Mouse (Mus musculus): ENCODE results near the gene Tle3. TPM values are rescaled to one million over a fixed set of nuclear protein-coding genes. Genes with fewer than 3 reads are reported as not detected.

Gene Tle3
- total RNA-seq, 1 experiment, result 57.0 TPM

DNA sequence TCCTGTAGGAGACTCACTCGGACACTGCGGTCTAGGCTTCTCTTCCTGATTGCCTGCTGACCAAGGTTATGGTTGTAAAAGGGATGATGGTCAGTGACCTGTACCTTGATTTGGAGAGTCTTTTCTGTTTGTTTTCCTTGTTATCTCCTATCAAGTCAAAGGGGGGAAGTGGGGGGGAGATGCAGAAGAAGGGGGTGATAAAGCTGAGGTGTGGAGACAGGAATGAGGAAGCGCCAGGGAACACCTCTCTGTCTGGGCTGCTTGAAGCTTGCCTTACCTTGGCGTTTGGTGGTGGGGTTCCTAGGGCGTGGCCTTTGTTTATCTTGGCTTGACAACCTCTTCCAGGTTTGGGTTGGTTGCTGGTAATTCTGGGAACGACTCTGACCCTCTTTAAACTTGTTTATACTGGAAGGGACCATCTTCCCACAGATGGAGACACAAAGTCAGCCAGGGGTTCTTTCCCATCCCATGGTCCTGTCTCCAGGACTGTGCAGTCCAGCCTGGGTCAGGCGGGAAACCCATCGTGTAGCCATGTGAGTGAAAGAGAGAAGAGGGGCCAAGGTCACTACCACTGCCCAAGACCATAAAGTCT, 10.5 kb downstream of the Tle3 start:
- H3K4me3 ChIP-seq (ENCODE audit: insufficient read depth in 1 of 2, low read depth in 1 of 2, low read length in 2 of 2, poor library complexity in 1 of 2, severe bottlenecking in 1 of 2), result no peak overlapping the region
- in situ Hi-C loops (cut with MboI; ENCODE audit: low sequenced_read_pairs in 2 of 2, unreplicated experiment in 2 of 2), result no loop called here
- H3K36me3 ChIP-seq (ENCODE audit: control insufficient read depth, insufficient read depth, low read length, poor library complexity, severe bottlenecking), result peaks cover 30% of the 10 kb centered on the region
- H3K4me1 ChIP-seq (ENCODE audit: control insufficient read depth in 2 of 2, insufficient read depth in 2 of 2, low read length in 2 of 2, poor library complexity in 1 of 2), result peaks cover 16 to 54% of the 10 kb centered on the region in 2 experiments; a peak in 3 of 4 replicates
- no peaks in the 10 kb centered on the region for H3K9me3 ChIP-seq (ENCODE audit: control insufficient read depth, insufficient read depth, low read depth, low read length)
- no peak overlapping the region for H3K9ac ChIP-seq (ENCODE audit: insufficient read depth, low read depth, low read length, poor library complexity, severe bottlenecking)
- TF ChIP-seq ZC3H11A (IDR thresholded peaks at IDR 0.05; ENCODE audit: borderline replicate concordance, low read depth, low read length) (no peak), CHD2 (IDR thresholded peaks at IDR 0.05; ENCODE audit: low read depth, low read length) (no peak), MAFK (IDR thresholded peaks at IDR 0.05; ENCODE audit: insufficient read depth, low read depth, low read length) (no peak), ZNF384 (IDR thresholded peaks at IDR 0.05; ENCODE audit: low read depth, low read length) (no peak), HCFC1 (IDR thresholded peaks at IDR 0.05; ENCODE audit: borderline replicate concordance, insufficient read depth, low read length) (no peak)
- no peak overlapping the region for H3K27ac ChIP-seq (ENCODE audit: insufficient read depth, low read depth, low read length, poor library complexity, severe bottlenecking)
- no peak for DNase-seq (ENCODE audit: low read depth, low spot score)

DNA sequence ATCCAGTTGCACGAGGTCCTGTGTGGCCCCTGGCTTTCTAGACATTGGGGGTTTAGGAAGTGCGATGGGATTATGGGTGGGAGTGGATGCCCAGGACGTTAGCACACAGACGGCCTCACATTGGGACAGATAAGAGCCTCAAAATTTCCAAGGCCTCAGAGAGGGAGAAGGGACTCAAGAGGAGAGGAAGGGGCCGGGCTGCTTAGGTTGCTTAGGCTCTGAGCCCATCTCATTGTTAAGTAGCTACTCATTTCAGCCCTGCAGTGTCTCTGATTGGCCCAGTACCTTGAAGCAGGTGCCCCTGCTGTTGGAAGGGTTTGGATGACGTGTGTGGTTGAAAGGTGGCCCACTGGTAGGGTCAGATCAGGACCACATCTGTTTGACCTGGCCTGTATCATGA, 11.9 kb downstream of the Tle3 start:
- Histone ChIP-seq H3K9ac (ENCODE audit: insufficient read depth, low read depth, low read length, poor library complexity, severe bottlenecking) (no peak overlapping the region), H3K9me3 (ENCODE audit: control insufficient read depth, insufficient read depth, low read depth, low read length) (no peaks in the 10 kb centered on the region), H3K27ac (ENCODE audit: insufficient read depth, low read depth, low read length, poor library complexity, severe bottlenecking) (no peak overlapping the region), H3K4me1 (ENCODE audit: control insufficient read depth in 2 of 2, insufficient read depth in 2 of 2, low read length in 2 of 2, poor library complexity in 1 of 2) (peaks cover 16 to 61% of the 10 kb centered on the region in 2 experiments; a peak in 3 of 4 replicates), H3K36me3 (ENCODE audit: control insufficient read depth, insufficient read depth, low read length, poor library complexity, severe bottlenecking) (peaks cover 29% of the 10 kb centered on the region), H3K4me3 (ENCODE audit: insufficient read depth in 1 of 2, low read depth in 1 of 2, low read length in 2 of 2, poor library complexity in 1 of 2, severe bottlenecking in 1 of 2) (no peak overlapping the region)
- no peak for DNase-seq (ENCODE audit: low read depth, low spot score)
- in situ Hi-C loops (cut with MboI; ENCODE audit: low sequenced_read_pairs in 2 of 2, unreplicated experiment in 2 of 2), result no loop called here
- no peak for TF ChIP-seq MAFK (IDR thresholded peaks at IDR 0.05; ENCODE audit: insufficient read depth, low read depth, low read length)
- no peak for TF ChIP-seq ZC3H11A (IDR thresholded peaks at IDR 0.05; ENCODE audit: borderline replicate concordance, low read depth, low read length)
- no peak for TF ChIP-seq ZNF384 (IDR thresholded peaks at IDR 0.05; ENCODE audit: low read depth, low read length)
- TF ChIP-seq CHD2 (IDR thresholded peaks at IDR 0.05; ENCODE audit: low read depth, low read length), result no peak
- no peak for TF ChIP-seq HCFC1 (IDR thresholded peaks at IDR 0.05; ENCODE audit: borderline replicate concordance, insufficient read depth, low read length)

DNA sequence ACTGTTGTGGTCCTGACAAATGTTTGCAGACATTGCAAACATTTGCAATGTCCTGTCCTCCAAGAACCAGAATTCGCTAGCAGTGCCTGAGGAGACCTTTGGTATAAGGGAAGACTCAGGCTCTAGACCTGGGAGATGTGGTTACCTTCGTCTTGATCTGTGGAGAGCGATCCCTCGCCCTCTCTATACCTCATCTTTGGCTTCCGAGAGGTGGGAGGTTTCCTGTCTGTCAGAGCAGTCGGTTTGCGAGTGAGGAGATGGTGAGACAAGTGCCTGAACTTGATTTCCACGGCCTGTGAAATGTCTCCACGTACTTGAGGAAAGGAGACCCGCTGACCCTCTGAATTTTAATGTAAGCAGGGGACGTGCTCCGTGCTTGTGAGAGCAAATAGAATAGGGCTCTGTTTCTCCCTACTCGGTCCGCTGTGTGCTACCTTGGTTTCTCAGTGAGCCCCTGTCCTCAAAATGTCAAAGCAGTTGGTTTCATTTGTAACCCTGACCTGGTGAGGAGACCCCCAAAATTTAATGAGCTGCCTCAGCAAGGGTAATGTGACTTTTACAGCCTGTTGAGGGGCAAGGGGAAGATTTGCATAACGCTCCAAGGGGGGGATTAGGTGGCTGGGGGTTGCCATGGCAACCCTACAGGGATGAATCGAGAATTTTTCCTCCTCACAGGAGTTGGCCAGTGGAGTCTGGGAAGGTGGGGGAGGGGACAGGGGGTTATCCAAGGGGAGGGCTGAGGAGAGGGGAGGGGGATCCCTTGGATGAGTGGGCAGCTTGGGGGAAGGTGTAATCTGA, 12.7 kb downstream of the Tle3 start:
- H3K9ac ChIP-seq (ENCODE audit: insufficient read depth, low read depth, low read length, poor library complexity, severe bottlenecking), result no peak overlapping the region
- in situ Hi-C loops (cut with MboI; ENCODE audit: low sequenced_read_pairs in 2 of 2, unreplicated experiment in 2 of 2), result no loop called here
- DNase-seq (ENCODE audit: low read depth, low spot score), result no peak
- TF ChIP-seq CHD2 (IDR thresholded peaks at IDR 0.05; ENCODE audit: low read depth, low read length) (no peak), ZNF384 (IDR thresholded peaks at IDR 0.05; ENCODE audit: low read depth, low read length) (no peak)
- peaks cover 16 to 59% of the 10 kb centered on the region in 2 experiments; a peak in 3 of 4 replicates for H3K4me1 ChIP-seq (ENCODE audit: control insufficient read depth in 2 of 2, insufficient read depth in 2 of 2, low read length in 2 of 2, poor library complexity in 1 of 2)
- H3K9me3 ChIP-seq (ENCODE audit: control insufficient read depth, insufficient read depth, low read depth, low read length), result no peaks in the 10 kb centered on the region
- H3K27ac ChIP-seq (ENCODE audit: insufficient read depth, low read depth, low read length, poor library complexity, severe bottlenecking), result no peak overlapping the region
- H3K36me3 ChIP-seq (ENCODE audit: control insufficient read depth, insufficient read depth, low read length, poor library complexity, severe bottlenecking), result peaks cover 29% of the 10 kb centered on the region
- peak overlapping the region in 1 of 2 experiments; percentile 8; a peak in 2 of 4 replicates for H3K4me3 ChIP-seq (ENCODE audit: insufficient read depth in 1 of 2, low read depth in 1 of 2, low read length in 2 of 2, poor library complexity in 1 of 2, severe bottlenecking in 1 of 2)

DNA sequence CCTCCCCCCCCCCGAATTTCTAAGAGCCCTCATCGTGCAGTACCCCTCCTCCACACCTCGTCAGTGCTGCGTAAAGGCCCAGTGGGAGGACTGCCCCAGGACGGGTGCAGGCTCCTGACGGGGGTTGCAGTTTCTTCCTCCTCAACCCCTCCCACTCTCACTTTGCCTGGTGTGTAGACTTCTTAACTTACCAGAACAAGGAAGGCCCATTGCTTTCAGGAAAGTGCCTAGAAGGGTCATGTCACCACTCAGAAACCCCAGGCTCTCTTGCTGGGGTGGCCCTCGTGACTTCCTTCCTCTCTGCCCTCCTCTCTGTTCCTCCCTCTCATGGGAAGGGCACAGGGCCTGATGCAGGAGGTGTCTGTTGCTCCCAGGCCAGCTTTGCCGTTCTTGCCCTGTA, 13.6 kb downstream of the Tle3 start:
- H3K27ac ChIP-seq (ENCODE audit: insufficient read depth, low read depth, low read length, poor library complexity, severe bottlenecking), result peak overlapping the region; percentile 82
- peak overlapping the region in 1 of 2 experiments; percentile 2; a peak in 1 of 4 replicates for H3K4me3 ChIP-seq (ENCODE audit: insufficient read depth in 1 of 2, low read depth in 1 of 2, low read length in 2 of 2, poor library complexity in 1 of 2, severe bottlenecking in 1 of 2)
- peaks cover 27% of the 10 kb centered on the region for H3K36me3 ChIP-seq (ENCODE audit: control insufficient read depth, insufficient read depth, low read length, poor library complexity, severe bottlenecking)
- peaks cover 12 to 53% of the 10 kb centered on the region in 2 experiments; a peak in 3 of 4 replicates for H3K4me1 ChIP-seq (ENCODE audit: control insufficient read depth in 2 of 2, insufficient read depth in 2 of 2, low read length in 2 of 2, poor library complexity in 1 of 2)
- H3K9me3 ChIP-seq (ENCODE audit: control insufficient read depth, insufficient read depth, low read depth, low read length), result no peaks in the 10 kb centered on the region
- 0 out of 2 replicates have a peak overlapping the region, but pooled peaks have one; percentile 32 for H3K9ac ChIP-seq (ENCODE audit: insufficient read depth, low read depth, low read length, poor library complexity, severe bottlenecking)
- DNase-seq (ENCODE audit: low read depth, low spot score), result no peak
- in situ Hi-C loops (cut with MboI; ENCODE audit: low sequenced_read_pairs in 2 of 2, unreplicated experiment in 2 of 2), result no loop called here
- no peak for TF ChIP-seq HCFC1 (IDR thresholded peaks at IDR 0.05; ENCODE audit: borderline replicate concordance, insufficient read depth, low read length)
- no peak for TF ChIP-seq CHD2 (IDR thresholded peaks at IDR 0.05; ENCODE audit: low read depth, low read length)
- no peak for TF ChIP-seq MAFK (IDR thresholded peaks at IDR 0.05; ENCODE audit: insufficient read depth, low read depth, low read length)
- TF ChIP-seq ZC3H11A (IDR thresholded peaks at IDR 0.05; ENCODE audit: borderline replicate concordance, low read depth, low read length), result no peak
- TF ChIP-seq ZNF384 (IDR thresholded peaks at IDR 0.05; ENCODE audit: low read depth, low read length), result no peak

Measured in ES-E14 (cell line).